Mouse (Mus musculus): ENCODE data around the gene Gm21970.
"Not testable (repeated sequence)": the region's sequence is repeated elsewhere in the genome, so short reads cannot be mapped to it uniquely, and the experiment has no call there.

Gm21970 gene

DNA sequence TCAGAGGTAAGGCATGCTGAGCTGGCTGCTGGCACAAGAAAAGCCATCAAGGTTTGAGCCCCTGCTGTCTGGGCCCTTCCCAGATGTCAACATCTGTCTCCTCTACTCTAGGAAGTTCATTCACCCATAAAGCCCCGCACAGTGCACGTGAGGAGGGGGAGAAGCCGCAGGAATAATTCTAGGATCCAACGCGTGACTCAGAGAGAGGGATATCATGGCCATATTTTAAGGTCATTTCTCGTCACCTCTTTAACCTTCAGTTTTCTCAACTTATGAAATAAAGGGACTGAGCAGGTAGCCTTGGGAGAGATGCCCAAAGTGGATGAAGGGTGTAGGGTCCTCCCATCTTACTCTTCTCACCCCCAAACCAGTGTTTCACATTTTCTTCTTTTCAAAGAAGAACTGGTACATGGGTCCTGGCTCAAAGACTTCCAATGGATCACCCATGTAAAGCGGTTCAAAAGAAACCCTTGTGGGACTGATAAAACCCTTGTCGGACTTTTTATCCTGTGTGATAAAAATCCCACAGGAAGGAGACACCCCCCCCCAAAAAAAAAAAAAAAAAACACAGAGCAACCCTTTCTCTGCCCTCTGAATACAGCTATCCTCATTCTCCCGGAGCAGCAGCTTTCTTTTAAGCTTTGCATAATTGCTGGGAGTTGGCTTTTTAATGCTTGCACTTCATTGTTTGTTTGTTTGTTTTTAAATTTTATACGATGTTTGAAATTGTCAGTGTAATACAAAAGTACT, 13.5 kb downstream of the Gm21970 start:
- no peak for DNase-seq

DNA sequence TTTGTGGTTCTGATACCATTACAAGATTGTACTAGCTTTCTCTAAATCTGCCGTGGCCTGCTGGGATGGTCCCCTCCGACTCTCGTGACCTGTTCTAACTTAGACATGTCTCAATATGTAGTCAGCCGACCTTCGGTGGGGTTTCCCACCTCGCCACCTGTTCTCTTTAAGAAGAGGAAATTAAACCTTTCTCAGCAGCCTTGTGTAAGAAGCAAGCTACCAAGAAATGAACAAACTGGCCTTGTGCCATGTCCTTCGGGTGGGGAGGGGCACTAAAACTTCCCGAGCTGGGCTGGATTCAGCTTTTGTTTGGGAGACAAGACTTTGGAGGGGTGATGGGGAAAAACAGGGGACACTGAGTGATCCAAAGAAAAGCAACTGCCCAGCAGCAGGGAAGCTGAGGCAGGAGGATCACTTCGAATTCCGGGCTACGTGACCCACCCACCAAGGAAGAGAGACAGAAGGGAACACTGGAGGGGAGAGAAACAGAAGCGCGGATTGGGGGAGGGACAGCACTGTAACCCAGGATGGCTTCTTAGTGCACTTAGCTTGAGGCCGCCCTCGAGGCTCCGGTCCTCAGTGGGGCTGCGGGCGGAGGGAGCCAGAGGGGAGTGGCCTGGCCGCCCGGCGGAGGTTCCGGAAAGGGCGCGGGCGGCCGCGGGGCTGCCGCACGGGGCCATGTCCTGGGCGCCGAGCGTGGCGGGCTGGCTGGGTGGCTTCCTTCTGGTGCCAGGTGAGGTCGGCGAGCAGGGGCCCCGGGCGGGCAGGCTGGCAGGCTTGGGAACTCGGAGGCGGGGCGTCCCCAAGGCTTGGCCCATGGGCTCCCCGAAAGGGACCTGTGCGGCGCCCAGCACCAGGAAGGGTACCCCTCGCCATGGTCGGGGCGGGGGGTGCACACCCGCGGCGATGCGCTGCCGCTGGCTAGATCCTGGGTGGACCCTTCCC, 14.4 kb downstream of the Gm21970 start, which contains the start of gene Il10rb:
Gene Il10rb (plus strand): TSS at position 525 of the 945 bp plus-strand sequence.
- peak; percentile 44 for DNase-seq

DNA sequence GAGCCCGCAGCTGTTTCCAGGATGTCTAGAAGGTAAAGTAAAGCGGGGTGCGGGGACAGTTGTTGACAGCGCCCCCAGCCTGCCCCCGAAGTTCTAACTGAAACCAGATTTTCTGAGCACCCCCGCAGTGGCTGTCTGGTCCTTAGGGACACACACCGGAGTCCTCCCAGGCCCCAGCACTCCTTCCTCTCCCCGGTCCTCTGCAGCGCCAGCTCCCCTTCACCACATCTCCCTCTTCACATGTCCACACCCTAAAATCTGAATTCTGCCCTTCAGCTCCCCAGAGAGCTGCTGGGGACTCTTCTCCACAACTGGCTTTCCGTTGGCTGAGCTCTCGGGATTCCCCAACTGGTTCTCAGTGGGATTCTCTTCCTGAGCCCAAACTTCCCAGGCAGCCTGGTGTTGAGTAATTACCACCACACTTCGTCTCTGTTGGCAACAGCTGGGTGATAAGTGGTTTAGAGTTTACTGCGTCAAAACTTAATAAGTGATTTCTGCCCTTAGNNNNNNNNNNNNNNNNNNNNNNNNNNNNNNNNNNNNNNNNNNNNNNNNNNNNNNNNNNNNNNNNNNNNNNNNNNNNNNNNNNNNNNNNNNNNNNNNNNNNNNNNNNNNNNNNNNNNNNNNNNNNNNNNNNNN, 15.2 kb downstream of the Gm21970 start:
- DNase-seq = no peak

DNA sequence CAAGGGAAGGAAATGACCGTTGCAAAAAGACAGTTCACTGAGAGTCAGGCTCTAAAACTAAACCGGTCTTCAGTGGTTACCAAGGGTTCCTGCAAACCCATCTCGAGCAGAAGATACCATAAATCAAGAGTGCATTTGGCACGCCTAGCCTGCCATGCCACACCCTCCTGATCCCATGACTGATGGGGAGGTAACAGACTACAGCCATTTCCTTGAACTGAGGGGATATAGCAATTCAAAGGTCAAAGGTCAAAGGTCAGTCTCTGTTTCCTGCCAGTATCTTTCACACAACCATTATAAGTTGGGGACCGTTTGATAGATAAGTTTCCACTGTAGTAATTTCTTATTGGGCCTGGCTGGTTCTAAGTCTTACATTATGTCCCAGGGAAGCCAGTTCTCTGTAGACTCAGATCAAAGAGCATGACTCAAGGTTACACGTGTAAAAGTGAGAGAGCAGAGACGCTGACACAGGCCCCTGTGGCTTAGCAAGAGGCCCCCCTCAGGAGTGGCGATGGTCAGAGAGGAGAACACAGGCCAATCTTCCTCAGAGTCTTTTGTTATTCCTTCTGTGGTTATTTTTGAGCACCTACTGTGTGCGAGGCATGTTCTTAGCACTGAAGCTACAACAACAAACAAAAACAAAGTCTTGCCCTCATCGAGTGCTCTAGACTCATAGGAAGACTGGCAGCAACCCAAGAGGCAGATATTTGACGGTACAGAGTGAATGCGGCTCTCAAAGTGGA, 21.8 kb downstream of the Gm21970 start:
- DNase-seq = no peak

DNA sequence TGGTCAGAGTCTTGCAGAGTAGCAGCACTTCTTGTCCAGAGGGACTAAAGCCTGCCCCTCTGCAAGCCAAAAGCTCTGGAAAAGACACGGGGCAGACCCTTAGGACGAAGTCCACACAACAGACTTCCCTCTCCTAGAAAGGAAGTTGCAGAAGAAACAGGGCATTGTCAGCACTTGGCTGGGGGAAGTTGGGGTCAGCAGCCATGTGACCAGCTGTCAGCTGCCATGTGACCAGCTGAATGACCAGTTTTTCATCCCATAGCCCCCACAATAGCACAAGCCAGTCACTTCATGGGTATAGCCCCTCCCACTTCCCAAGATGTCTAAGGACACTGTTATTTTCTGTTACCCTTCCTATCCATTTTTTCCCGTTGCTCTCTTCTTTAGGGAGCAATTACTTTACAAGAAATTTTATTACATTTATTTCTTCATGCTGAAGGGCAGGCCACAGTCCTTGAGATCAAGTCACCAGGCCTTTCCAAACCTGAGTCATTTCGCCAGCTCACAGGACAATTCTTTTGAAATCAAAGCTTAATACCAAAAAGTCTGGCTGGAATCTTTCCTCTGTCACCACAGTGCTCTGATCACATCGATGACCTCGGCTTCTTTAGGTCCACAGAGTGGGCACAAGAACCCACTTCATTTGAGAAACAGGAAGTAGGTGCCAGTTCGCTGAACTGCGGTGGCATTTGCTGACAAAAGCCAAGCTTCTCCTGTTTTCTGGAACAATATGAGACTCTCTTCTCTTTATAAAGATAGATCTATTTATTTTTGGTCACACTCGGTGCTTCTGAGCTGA, 24.1 kb downstream of the Gm21970 start:
- no peak for DNase-seq

DNA sequence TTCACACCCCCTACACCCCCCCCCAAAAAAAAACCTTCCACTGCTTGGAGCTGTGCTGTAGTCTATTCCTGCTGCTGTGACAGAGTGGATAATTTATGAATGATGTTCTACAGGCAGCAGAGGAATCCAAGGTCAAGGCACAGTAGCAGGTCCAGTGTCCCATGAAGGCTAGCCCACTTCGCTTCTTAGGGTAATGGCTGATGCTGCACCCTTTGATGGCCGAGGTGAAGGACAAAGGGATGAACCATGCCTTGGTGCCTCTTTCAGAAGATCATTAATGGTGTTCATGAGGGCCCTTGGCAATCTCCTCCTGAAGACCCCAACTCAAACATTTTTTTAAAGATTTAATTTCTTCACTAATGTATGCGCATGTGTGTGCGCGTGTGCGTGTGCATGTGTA, 24.8 kb downstream of the Gm21970 start:
- DNase-seq = no peak

DNA sequence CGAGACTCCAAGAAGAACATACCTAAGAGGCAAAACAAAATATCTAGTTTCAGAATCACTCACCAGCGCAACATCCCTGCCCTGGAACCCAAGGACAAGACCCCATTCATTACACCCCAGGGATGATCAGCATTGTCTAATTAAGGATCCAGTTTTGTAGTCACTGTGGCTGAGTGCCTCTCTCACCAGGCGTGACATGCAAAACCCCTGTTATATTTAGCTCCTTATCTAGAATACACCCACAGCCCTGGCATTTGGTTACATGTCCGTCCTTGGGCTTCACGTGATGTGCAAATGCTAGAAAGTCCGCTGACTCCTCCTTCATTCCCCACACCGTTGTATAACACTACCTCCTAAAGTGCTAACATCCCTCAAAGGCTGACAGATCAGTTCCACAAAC, 25.4 kb downstream of the Gm21970 start:
- DNase-seq = no peak

DNA sequence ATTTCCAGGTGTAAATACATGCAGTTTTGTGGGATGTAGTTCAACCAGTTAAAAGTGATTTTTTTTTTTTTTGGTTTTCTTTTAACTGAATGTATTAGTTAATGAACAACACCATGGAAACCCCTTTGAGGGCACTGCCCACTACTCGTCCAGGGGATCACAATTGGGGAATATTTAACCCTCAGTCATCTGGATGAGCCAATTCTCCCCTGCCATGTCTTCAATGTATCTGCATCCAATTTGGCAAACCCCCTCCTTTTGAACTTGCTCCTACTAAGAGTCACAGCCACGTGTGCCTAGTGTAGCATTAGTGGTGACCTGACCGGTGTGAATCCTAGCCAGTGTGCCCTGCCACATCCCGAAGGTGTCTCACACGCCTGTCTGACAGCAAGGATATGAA, 27.0 kb downstream of the Gm21970 start:
- DNase-seq = no peak

DNA sequence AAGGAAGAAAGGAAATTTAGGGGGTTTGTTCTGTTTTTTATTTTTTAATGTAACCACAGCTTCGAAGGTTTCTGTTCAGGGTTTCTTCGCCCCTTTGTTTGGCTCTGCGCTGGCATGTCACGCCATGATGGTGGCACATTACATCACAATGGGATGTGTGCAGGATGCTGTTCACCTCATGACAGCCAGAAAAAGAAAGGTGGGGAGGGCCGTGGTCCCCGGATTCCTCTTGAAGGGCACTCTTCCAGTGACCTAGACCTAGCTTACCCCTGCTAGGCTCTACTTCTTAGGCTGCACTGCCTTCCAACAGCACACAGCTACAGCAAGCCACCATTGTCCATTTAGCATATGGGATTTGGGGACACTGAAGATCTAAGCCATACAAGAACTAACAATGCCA, 34.3 kb downstream of the Gm21970 start:
- no peak for DNase-seq

DNA sequence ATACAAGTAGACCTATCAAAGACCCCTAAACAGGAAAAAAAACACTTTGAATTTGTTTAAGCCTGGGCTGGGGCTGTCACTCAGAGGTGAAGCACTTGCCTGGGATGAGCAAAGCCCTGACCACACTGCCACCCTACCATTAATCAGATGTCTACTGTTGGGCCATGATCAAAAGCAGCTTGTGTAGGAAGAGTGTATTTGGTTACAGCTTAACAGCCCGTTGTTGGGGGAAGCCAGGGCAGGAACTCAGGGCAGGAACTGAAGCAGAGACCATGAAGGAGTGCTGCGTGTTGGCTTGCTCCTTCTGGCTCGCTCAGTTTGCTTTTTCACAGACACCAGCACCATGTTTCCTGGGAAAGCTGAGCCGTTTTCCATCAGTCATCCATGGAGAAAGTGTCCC, 35.1 kb downstream of the Gm21970 start:
- DNase-seq = no peak

DNA sequence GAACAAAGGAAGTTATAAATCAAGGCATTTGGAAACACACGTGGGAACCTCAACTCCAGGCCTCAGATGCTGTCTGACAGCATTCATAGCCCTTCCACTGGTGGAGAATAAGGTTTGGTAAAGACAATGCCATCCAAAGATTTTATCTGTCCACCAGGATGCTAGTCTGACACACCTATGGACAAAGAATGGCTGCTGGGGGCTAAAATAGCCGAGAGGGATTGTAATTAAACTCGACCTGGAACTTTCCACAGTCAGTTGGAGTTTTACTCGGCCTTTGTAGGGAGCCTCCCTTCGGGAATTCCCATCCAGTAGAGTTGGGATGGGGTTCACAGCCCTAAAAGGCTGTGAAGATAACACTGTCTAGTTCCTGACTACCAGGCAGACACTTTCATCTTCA, 35.9 kb downstream of the Gm21970 start:
- DNase-seq = no peak

DNA sequence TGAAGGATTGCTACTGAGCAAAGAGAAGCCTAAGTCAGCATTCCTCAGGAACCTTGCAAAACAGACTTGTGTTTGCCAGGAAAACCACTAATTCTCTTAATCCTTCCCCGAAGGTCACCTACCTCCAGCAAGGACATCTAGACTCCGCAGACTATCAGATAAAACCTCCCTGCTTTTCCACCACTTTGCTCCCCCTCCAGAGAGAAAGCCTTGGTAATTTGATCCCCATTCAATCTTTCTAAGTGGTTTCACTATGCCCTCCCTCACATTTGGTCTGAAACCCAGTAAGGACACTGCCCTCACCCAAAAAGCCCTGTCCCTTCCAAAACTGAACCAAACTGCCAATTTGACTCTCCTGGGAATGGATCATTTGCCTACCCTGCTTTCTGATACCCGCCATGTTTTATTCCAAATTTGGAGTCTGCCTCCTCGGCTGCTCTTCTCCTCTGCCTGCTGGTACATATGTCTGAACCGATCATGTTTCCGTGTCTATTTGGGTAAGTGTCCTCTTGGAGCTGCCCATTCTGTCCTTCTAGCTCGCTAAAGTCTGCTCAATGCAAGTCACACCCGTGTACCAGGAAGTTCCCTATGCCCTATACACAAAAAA, 36.8 kb downstream of the Gm21970 start:
- no peak for DNase-seq

DNA sequence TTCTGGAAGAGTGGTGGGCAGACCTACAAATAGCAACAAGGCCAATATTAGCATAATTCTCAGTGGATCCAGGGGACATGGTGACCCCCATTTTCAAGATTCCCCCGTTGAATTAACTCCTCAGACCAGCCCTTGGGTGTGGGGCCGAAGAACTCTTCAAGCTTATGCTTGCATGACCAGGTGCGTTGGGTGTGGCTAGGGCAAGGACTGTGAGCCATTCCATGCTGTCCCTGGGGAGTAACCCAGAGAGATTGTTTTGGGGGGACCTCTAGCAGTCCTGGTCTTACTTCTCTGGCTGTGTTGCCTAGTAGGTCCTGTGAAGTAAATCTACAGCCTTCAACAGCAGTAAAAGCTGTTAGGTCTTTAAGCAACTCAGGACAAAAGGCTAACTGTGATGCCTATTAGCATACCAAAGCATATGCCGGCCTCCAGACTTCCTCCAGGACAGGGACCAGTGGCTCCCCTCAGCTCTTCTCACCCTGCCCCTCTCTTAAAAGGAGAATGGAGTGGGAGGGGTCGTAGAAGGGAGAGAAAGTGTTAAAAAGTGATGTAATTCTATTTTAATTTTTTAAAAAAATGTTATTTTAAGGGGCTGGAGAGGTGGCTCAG, 41.3 kb downstream of the Gm21970 start:
- no peak for DNase-seq

DNA sequence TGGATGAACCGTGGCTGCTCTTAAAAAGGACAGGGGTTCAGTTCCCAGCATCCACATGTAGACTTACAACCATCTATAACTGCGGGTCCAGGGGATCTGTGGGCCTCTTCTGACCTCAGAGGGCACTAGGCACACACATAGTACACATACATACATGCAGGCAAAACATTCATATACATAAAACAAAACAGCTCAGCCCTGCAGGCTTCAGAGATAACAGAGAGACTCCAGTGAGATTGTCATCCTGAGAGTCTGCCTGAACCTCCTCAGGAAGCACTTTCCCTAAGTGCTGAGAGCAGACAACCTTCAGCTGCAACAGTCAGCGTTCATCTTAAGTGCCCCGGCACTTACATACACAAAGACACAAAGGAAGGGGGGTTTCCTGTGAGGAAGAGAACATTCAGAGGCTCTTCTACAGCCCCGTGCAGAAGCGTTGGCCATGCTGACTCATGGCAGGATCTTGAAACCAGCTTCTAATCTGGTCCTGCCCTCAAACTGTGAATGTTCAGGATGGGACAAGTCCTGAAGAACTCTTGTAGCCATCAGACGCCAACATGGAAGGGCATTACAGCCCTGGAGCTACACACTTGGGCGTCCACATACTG, 41.9 kb downstream of the Gm21970 start:
- DNase-seq = no peak

DNA sequence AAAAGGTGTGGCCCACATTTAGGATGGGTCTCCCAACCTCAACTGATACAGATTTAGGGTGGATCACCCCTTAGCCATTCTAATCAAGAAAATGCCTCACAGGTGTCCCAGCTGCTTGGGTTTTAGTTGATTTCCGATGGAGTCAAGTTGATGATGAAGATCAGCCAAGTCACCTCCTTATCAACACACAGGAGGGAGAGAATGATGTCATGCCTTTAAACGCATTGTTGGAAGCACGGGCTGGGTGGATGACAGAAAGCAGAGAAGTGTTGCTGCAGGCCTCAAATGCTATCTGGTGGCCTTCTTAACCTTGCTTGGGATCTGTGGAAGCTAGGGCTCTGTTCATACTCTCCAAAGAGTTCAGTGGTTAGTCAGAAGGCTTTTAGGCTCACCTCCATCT, 42.6 kb downstream of the Gm21970 start:
- no peak for DNase-seq

DNA sequence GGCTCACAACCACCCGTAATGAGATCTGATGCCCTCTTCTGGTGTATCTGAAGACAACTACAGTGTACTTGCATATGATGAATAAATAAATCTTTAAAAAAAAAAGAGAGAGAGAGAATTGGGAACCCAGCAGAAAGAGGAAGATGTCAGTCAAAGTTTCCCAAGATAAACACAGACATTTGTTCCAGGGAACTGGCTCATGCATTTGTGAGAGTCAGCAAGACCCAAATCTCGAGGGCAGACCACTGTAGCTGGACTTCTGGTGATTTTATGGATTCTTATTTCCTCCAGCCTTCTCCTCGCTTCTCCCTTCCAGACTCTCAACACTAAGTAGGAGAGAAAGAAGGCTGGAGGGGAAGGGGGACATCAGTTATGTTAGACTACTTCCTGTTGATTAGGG, 46.6 kb downstream of the Gm21970 start:
- DNase-seq = no peak

DNA sequence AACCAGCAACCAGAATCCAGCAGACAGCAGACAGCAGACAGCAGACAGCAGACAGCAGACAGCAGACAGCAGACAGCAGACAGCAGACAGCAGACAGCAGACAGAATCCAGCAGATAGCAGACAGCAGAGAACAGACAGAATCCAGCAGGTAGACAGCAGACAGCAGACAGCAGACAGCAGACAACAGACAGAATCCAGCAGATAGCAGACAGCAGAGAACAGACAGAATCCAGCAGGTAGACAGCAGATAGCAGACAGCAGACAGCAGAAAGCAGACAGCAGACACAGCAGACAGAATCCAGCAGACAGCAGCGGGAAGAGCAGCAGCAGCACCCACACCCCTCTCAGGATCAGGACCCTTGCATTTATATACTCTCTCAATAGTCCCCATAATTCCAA, 47.1 kb downstream of the Gm21970 start:
- DNase-seq = not testable (repeated sequence)

DNA sequence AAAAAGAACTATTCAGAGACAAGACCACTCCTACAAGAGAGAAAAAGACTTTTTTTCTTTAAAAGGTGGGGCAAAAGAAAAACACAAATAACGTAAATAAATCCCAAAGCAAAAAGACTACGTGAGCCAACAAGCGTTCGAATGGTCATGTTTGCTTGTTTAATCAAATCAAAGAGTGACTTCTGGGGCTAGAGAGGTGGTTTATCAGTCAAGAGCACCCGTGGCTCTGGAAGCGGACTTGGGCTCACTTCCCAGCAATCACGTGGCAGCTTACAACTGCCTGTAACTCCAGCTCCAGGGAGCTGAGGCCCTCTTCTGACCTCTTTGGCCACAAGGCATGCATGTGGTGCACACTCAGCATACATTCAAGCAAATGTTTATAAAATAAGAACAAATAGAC, 49.8 kb downstream of the Gm21970 start:
- no peak for DNase-seq

DNA sequence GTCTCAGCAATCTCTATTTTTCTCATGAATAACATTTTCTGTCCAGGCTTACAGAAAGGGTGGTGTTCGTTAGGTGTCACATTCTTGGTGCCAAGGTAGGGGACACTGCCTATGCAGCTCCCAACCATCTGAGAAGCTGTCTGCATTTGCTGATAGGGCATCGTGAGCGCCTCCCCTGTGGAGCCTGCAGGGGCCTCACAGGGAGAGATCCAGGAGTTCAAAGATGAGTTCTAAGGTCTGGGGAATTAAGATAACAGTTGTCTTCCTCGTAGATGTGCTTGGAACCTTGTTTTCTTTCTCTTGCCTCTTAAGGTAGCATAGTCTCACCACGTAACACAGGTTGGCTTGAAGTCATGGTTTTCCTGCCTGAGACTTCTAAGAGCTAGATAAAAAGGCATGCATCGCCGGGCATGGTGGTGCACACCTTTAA, 50.3 kb downstream of the Gm21970 start:
- DNase-seq = no peak

DNA sequence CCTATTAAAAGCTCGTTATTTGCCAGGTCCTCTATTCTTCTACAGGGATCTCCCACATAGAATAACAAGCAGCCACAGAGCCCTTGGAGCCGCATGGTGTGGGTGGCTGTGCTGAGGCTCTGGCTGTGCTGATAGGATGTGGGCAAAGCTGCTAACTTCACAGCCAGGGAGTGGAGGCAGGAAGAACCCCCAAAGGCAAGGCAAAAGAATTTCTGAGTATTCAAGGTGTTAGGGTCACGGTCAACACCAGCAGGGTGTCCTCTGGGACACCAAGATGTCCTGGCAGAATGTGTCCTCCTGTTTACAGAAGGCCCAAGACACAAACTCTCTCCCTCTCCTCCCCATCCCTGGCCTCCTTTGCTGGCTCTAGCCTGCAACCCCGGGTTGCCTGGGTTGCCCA, 50.9 kb downstream of the Gm21970 start:
- DNase-seq = no peak

DNA sequence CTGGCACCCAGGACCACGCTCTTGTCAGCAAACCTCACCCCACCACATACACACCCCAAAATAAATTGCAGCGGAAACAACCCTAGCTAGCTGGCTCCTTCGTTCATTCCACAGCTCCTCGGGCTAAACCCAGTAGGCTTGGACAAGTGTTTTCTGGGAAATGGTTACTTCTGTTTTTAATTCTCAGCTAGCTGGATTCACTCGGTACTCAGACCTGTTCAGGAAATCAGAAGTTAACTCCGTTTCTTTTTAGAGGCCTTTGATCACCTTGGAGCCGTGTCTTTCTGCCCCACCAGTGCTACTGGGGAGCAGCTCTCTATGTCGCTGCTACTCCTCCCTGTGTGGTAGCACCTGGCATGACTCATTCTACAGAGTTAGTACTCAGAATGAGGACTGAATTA, 51.7 kb downstream of the Gm21970 start:
- no peak for DNase-seq
